Mouse (Mus musculus): Measurements from ENCODE around the gene Dnm1.
"Not testable (repeated sequence)": the region's sequence is repeated elsewhere in the genome, so short reads cannot be mapped to it uniquely, and the experiment has no call there.

The Dnm1 gene

DNA sequence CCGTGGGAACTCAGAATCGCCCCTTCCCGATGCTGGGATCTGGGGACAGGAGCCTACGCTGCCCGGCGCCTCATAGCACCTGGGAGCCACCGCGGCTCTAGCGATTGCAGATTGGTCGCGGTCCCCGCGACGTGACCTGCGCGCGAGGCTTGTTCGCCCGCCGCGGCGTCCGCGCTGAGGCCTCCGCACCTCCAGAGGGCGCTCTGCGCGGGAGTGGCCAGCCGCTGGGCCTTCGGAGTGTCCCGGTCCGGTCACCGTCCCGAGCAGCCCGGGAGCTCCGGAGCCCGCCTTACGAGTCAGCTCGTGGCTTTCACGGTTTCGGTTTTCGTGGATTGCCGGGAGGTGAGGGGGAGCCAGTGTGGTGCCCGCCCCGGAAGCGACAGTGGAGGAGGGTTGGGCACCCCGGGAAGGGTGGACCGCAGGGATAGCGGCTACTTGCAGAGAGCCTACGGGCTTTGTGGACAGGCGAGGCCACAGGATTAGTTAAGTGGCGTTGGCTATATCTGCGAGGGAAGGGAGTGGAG, 9.7 kb upstream of the Dnm1 start:
- ATAC-seq (ENCODE audit: insufficient number of reproducible peaks, low FRiP score, low TSS enrichment) = peak; percentile 65

DNA sequence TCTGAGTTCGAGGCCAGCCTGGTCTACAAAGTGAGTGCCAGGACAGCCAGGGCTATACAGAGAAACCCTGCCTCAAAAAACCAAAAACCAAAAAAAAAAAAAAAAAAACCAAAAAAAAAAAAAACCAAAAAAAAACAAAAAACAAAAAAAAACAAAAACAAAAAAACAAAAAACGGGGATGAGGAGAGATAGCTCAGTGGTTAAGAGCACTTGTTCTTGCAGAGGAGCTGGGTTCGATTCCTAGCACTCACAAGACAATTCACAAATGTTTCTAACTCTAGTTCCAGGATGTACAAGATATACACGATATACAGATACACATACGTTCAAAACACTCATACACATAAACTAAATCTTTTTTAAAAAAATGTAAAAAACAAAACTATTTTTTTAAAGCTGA, 9.1 kb upstream of the Dnm1 start:
- ATAC-seq (ENCODE audit: insufficient number of reproducible peaks, low FRiP score, low TSS enrichment) = not testable (repeated sequence)

DNA sequence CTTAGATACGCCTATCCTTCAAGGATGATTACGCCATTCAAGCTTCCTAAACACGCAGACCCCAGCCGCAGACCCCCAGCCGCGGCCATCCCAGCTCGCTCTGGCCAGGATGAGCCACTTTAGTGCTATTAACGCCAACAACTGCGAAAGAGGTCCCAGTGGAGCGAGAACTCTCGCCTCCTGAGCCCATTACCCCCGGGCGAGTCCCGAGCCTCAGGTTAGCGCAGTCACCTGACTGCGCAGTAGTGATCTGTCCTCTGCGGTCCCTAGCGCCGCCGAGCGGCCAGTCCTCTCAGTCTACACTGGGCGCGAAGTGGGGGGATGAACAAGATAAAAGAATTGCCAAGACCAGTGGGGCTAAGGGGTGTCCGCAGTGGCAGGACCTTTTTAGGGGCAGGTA, 8.3 kb upstream of the Dnm1 start:
- peak; percentile 67; the same call in 1 of the 2 replicates for ATAC-seq (ENCODE audit: insufficient number of reproducible peaks, low FRiP score, low TSS enrichment)

DNA sequence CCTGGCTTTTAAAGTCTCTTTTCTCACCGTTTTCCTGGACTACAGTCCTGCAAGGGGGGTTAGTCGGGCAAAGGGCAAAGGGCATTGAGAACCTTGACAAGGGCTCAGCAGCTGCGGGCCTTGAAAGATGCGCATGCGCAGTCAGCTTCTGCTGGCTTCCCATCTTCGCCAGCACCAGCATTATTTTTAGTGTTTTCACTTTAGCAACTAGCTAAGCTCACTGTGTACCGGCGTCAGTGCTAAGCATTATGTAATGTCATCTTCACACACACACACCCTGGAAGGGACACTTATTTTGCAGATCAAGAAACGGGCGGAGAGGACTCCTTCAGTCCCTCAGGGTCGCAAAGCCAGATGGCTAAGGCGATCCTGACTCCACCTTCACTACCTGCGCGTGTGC, 7.6 kb upstream of the Dnm1 start:
- ATAC-seq (ENCODE audit: insufficient number of reproducible peaks, low FRiP score, low TSS enrichment) = peak; percentile 28; the same call in 1 of the 2 replicates

DNA sequence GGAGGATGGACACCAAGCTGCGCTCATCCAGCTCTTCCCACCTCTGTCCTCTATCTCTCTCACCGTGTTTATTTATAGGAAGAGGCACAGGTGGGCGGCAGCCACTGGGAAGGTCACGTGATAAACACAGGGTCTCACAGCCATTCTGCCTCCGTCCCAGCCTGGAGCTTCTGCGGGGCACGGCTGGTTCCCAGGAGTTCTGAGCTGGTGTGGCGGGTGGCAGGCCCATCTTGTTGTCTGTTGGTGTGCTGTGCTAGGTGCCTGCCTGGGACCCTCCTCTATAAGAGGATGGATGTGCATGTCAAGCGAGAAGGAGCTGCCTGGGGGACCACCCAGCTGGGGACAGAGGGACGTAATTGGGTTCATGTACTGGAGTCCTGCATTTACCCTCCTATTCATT, 5.2 kb upstream of the Dnm1 start:
- no peak for ATAC-seq (ENCODE audit: insufficient number of reproducible peaks, low FRiP score, low TSS enrichment)

DNA sequence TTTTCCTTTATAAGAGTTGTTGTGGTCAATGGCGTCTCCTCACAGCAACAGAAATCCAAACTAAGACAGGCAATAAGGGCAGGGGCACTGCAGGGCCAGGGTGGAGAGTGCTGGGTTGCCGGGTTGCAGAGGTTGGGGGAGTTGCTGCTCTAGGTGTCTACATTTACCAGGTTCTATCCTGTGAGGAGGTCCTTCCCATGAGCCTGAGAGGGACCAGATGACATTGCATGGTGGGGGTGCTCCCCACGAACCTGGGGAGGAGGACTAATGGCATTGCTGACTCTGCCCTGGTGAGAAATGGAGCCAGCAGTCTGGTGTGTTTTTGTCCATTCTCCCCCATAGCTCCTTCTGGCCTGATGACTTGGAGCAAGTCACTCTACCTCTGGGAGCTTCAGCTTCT, 4.6 kb upstream of the Dnm1 start:
- ATAC-seq (ENCODE audit: insufficient number of reproducible peaks, low FRiP score, low TSS enrichment) = no peak

DNA sequence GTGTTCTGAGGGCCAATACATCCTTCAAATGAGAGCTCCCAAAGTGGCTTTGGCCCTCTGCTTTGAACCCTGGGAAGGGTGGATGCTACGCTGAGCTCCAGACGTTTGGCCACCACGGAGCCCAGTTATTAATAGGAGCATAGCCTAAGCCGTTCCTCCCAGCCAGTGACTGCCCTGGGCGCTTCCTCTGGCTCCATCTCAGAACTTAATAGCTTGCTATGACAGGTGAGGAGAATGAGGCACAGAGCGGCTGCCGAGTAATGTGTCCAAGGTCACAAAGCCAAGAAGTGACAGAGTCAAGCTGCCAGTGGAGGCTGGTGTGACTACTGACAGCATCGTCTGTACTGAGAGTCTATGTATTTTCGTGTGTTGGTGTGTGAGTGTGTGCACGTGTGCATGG, 3.1 kb upstream of the Dnm1 start:
- ATAC-seq (ENCODE audit: insufficient number of reproducible peaks, low FRiP score, low TSS enrichment) = no peak

DNA sequence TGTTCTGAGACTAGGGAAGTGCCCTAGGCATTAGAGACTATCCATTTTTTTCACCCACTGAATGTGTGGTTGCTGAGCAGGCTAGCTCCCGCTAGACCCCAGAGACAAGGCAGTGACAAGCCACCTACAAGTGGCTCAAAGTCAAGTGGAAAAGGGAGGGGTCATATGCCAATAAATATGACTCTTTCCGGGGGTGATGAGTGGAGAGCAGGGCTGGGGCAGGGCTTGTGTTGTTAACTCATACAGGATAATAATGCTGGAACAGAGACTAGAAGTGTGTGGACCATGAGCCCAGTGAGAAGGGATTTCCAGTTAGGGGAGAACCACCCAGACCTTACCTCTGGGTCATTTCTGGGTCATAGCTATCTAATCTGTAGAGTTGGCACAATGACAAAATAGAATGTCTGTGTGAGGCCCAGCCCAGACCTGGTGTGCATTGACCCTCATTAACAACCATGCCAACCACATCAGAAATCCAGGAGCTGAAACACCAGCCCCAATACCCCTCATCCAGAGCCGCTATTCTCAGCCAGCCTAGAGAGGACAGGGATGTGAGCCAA, 1.3 kb upstream of the Dnm1 start:
- ATAC-seq (ENCODE audit: insufficient number of reproducible peaks, low FRiP score, low TSS enrichment) = no peak

DNA sequence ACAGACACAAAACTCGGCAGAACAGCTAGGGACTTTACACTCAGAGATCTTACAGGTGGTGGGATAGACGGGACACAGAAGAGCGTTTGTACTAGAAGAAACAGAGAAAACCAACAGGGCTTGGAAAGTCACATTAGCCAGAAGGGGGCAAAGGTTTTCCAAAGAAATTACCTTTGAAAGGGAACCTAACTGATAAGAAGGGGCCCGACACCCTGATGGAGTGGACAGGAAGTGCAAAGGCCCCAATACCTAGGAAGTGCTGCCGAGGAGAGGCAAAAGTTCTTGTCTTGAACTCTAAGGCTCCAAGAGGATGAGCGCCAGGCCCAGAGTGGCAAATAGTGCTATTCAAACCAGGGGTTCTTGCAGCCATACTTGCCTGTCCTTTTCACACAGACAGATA, 698 bp upstream of the Dnm1 start:
- no peak for ATAC-seq (ENCODE audit: insufficient number of reproducible peaks, low FRiP score, low TSS enrichment)

DNA sequence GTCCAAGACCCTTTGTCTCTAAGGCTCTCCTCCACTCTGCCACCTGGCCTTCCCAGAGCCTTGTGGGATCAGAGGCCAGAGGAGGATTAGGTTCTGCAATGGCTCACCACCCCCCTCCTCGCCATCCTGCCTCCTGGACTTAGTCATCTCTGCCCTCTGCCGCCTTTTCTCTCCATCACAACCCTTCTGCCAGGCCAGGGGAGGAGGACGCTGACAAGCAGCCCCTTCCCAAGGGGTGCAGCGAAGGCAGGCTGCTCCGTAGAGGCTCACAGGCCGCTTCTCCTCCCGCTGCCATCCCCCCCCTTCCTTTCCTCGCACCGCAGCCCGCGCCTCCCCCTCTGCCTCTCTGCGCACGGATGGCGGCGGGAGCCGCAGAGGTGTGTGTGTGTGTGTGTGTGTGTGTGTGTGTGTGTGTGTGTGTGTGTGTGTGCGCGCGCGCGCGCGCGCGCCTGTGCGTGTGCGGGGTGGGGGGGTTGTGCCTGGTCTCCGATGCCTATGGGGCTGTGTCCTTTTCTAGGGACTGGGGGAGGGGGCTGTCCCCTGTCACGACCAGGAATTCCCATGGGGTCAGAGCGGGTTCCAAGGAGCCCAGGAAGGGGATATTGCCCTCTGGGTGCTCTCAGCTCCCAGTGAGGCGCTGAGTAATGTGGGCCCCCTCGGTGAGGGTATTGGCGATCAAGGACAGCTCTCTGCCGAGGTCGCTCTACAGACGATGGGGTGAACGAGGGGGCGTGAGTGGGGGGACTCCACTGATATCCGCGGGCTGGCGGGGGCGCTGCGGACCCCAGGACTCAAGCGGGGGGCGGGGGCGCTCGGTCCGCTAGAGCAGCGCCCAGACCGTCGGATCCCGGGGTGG, 759 bp downstream of the Dnm1 start, which contains the start of gene Ciz1:
TSS of gene Ciz1 (plus strand) at position 177 of the 856 bp plus-strand sequence.
- peak; percentile 37; the same call in 1 of the 2 replicates for ATAC-seq (ENCODE audit: insufficient number of reproducible peaks, low FRiP score, low TSS enrichment)

DNA sequence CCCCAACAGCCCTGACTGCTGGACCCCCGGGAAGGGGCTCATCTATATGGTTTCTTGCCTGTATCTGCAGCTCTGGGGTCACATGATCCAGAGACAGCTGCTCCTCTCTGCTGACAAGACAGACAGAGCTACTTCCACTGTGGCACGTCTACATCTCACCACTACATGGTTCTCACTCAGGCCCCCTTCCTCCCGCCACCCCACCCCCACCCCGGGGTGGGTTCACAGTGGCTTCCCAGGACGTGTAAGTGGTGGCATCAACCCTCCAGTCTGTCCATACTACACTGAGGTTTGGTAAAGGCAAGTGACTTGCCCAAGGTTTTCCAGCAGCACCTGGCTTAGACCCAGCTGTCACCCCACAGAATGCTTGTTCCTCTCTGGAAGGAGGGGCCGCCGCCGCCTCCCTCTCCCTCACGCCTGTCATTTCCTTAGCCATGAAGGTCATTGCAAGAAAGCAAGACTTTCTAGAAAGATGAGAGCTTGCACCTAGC, 1.6 kb downstream of the Dnm1 start:
- no peak for ATAC-seq (ENCODE audit: insufficient number of reproducible peaks, low FRiP score, low TSS enrichment)

DNA sequence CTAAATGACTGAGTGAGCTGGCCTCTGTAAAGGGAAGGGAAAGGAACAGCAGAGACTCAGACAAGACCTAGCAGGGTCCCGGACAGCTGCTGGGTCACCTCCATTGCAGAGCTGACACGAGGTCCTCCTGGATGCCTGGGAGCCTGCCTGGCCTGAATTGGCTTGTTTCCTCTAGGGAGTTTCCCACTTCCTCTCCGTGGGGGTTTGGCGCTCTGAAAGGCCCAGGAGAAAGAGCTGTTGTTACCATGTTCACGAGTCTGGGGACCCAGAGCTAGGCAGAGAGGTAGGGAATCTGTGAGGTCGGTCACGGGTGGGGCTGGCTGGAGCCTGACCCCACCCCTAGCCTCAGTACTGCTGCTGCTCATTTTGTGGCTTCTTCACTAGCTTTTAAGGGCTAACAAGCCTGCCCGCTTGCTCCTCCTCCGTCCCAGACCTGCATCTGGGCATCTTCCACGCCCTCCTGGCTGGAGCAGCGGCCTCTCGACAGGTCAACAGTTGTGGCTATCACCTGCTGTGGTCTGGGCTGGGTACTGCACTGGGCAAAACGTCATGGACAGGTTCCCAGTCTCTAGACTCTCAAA, 2.6 kb downstream of the Dnm1 start:
- ATAC-seq (ENCODE audit: insufficient number of reproducible peaks, low FRiP score, low TSS enrichment) = no peak

DNA sequence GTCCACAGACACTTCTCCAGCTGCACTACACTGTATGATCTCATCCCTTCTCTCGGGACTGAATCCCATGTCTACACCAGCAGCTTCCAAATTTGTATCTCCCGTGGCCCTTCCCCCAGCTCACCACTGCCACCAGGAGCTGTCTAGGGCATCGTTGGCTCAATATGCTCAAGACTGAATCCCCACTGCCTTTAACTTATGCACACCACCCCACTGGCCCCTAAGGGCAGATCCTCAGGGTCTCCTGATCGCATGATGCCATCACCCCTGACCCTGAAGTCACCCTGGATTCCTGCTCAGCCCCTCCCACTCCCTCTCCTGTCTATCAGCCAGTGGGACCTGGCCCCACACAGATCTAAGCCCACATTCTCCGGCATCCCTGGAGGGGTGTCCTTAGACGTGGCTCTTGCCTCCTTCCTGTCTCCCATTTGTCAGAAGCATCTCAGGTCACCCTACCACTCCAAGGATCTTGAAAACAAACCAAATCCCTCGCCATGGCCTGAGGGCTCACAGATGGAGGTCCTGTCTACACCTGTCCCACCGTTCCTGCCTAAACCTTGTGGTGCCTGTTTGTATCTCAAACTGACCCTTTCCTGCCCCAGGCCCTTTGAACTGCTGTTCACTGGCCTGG, 3.4 kb downstream of the Dnm1 start:
- ATAC-seq (ENCODE audit: insufficient number of reproducible peaks, low FRiP score, low TSS enrichment) = no peak

DNA sequence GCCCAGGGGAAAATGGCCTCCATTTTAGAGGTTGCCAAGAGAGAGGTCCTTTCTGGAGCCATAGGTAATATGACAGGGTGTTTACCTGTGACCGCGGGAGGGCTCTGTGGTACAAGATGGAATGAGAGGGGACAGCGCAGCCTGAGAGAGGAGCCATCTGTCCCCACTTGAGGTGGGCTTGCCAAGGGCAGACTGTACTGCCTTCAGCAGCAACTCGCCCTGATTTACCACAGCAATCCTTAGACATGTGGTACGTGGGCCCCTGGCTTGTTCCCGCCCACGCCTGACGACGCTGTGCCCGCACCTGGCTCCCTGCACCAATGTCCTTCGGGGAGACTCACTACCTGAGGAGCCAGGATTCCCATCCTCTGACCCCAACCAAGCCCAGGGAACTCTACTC, 4.8 kb downstream of the Dnm1 start:
- no peak for ATAC-seq (ENCODE audit: insufficient number of reproducible peaks, low FRiP score, low TSS enrichment)

DNA sequence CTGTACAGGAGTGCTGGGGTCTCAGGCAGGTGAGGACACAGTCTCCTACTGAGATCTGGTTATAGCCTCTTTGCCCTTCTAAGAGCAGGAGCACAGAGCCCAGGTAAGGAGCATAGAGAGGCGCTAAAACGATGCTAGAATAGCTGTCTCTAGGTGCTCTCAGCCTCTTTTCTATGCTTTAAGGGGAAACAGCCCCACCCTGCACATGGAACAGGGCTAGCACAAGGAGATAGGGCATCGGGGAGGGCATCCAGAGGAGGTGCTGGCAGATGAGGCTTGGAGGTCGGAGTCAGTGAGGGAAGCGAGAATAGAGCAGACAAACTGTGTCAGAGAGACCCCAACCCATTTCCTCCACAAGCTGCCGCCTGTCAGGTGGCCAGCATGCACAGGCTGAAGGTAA, 6.1 kb downstream of the Dnm1 start:
- no peak for ATAC-seq (ENCODE audit: insufficient number of reproducible peaks, low FRiP score, low TSS enrichment)

DNA sequence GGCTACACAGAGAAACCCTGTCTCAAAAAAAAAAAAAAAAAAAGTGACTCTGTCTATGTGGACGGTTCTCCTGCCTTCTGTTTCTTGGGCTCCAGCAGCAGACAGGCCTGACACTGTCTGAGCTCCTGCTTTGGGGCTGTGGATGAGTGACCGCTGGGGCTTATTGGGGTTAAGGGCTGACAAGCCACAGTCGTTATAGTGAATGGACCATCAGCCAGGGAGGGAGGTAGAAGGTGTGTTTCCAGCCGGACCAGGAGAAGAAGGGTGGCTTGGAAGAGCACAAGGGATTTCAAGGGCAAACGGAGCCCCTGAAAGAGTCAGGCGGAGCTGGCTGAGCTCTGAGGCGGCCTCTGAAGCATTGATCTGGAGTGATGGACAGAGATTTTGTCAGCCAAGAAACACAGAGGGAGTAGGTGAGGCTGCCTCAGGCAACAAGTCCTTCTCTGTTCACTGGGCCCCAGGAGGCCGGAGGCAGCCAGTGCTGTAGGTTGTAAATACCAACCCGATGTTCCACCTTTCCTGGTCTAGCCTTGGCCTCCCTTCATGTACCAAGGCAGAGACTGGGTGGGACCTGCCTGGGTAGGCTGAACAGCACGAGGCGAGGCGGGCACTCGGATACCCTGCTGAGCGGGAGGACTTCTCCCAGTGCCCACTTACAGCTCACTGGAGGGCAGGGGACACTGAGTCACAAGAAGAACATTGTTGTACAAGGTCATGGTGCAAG, 8.4 kb downstream of the Dnm1 start:
- ATAC-seq (ENCODE audit: insufficient number of reproducible peaks, low FRiP score, low TSS enrichment) = no peak

DNA sequence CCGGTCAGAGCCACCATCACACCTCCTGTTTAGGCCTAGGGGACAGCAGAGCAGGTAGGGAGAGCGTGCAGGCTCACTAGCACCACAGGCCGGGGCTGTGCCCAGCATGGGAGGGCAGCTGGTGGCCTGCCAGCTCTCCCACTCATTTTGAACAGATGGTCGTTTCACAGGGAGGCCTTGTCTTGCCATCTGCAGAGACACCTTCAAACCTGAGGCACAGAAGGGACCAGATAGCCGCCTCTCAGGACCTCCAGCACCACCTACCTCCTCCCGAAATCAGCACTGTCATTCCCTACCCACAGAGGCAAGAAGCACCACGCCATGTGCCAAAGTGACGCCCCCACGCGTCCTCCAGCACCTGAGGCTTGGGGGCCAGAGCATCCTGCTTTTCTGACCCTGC, 9.1 kb downstream of the Dnm1 start:
- peak; percentile 69; the same call in 1 of the 2 replicates for ATAC-seq (ENCODE audit: insufficient number of reproducible peaks, low FRiP score, low TSS enrichment)

DNA sequence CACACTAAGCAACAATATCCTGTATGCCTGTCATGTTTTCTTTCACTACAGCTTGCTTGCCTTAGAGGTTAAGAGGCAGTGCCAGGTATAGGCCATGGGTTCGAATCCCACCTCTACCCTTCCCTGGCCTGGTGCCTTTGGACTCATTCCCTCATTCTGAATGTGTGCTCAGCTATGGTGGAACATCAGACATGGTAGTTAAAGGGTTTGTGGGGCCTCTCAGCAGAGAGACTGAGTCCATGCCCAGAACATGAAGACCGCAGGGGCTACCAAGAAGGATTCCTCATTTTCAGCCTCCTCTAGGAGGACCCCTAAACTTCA, 9.8 kb downstream of the Dnm1 start:
- no peak for ATAC-seq (ENCODE audit: insufficient number of reproducible peaks, low FRiP score, low TSS enrichment)

DNA sequence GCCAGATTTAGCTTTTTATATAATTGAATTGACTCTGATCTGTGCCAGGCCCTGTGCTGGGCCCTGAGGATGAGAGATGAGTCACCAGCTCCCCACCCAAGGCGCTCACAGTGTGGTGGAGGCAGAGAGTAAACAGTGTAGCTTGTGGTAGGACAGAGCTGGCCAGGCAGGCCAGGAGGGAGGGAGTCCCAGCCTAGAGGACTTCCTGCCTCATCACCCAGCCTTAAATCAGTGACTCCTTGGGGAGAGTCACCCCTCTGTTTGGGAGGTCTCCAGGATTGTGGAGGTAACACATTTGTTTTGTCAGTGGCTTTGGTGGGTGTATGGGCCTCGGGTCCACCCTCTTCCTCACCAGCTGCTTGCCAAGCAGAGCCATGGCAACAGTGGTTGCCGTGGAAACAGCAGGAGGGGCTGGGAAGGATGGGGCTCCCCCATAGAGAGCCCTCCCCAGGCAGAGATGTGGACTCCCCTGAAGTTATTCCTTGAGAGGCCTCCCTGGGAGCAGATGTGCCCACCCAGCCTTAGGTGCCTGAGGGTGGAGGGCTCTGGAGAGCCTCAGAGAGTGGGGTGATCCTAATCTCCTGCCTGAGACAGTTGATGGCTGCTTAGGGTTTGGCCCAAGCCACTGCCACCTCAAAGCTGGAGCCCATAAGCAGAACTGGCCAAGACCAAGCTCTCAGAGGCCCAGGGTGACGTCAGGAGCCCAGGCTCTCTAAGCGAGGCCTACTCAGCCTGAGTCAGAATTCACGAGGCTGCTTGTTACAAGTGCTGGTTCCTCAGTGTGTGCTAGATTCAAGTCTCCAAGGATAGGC, 10.4 kb downstream of the Dnm1 start:
- peak; percentile 75 for ATAC-seq (ENCODE audit: insufficient number of reproducible peaks, low FRiP score, low TSS enrichment)

All from cerebellum, adult (tissue).